Mouse (Mus musculus) heart, postnatal 0 days (tissue): ENCODE measurements around the gene Prpsap1. TPM values are rescaled to one million over a fixed set of nuclear protein-coding genes. Genes with fewer than 3 reads are reported as not detected.
A peak's percentile ranks its signal among the peaks of the same experiment; 100 is the strongest.

Source experiments
- ATAC-seq: fragments of 200-750 bp; cut with Nextera tagmentation; 2 replicates; pipeline ENCODE4 v1.8.0; 2017; ENCODE audit warnings: low read depth, moderate number of reproducible peaks, moderate library complexity; ENCODE audit not compliant: insufficient read depth
- DNase-seq: peaks from one replicate; pipeline ENCODE4 v3.0.0-alpha.2; 2016; ENCODE audit warnings: low spot score
- H3K27ac ChIP-seq: fragments of 300-500 bp; sonication (generic); 2 replicates; pipeline ENCODE4 v1.5.1; 2014; ENCODE audit warnings: low read depth, mild to moderate bottlenecking
- H3K27me3 ChIP-seq: fragments of 300-500 bp; sonication (generic); 2 replicates; pipeline ENCODE4 v1.6.1; 2014; ENCODE audit warnings: low read length, mixed read lengths; ENCODE audit not compliant: control insufficient read depth, insufficient read depth
- H3K36me3 ChIP-seq: fragments of 300-500 bp; sonication (generic); replicated peaks from 2 replicates; pipeline ENCODE4 v1.6.1; 2014; ENCODE audit warnings: low read length, mixed read lengths; ENCODE audit not compliant: control insufficient read depth, insufficient read depth
- H3K4me1 ChIP-seq: fragments of 300-500 bp; sonication (generic); 2 replicates; pipeline ENCODE4 v1.6.1; 2014; ENCODE audit warnings: antibody characterized with exemption; ENCODE audit not compliant: control insufficient read depth, insufficient read depth
- H3K4me2 ChIP-seq: fragments of 300-500 bp; sonication (generic); 2 replicates; pipeline ENCODE4 v1.6.1; 2014; ENCODE audit warnings: low read depth, mild to moderate bottlenecking, low read length, moderate library complexity
- H3K4me3 ChIP-seq: fragments of 300-500 bp; sonication (generic); 2 replicates; pipeline ENCODE4 v1.5.1; 2014; ENCODE audit warnings: low read depth, low read length
- H3K9ac ChIP-seq: fragments of 300-500 bp; sonication (generic); replicated peaks from 2 replicates; pipeline ENCODE4 v1.6.1; 2014; ENCODE audit warnings: low read depth, low read length, mixed read lengths
- H3K9me3 ChIP-seq: fragments of 300-500 bp; sonication (generic); replicated peaks from 2 replicates; pipeline ENCODE4 v1.6.1; 2016; ENCODE audit warnings: low read length; ENCODE audit not compliant: control insufficient read depth
- CTCF ChIP-seq: IDR thresholded peaks from 2 replicates; pipeline ENCODE4 v1.5.1; 2016; ENCODE audit warnings: antibody characterized with exemption, control low read depth, low read depth
- EP300 ChIP-seq: IDR thresholded peaks from 2 replicates; pipeline ENCODE4 v1.6.1; 2016; ENCODE audit warnings: antibody characterized with exemption, low read depth
- WGBS: fragments of 180-500 bp; shearing (Covaris S2); extraction: QIAGEN DNeasy Blood & Tissue Kit; methylation state at CpG from one replicate; pipeline ENCODE4 v1.1.7; 2014; 5-methylcytosine and 5-hydroxymethylcytosine counted together
- polyA plus RNA-seq: library from polyadenylated mRNA; unstranded; fragments of >200 nt; fragmentation: Nextera tagmentation; extraction: Ambion mirVana; gene quantifications from 2 replicates; pipeline ENCODE4 v1.2.1, GENCODE M21; 2015
- total RNA-seq: library from RNA; depleted of rRNA; stranded (reverse); fragments of >200 nt; gene quantifications from 2 replicates; pipeline ENCODE4 v1.2.3, GENCODE M21; 2014; ENCODE audit warnings: low replicate concordance

Gene Prpsap1
- total and polyA plus RNA-seq, 2 experiments from 2014 or later, result 43.3 to 59.2 TPM

DNA sequence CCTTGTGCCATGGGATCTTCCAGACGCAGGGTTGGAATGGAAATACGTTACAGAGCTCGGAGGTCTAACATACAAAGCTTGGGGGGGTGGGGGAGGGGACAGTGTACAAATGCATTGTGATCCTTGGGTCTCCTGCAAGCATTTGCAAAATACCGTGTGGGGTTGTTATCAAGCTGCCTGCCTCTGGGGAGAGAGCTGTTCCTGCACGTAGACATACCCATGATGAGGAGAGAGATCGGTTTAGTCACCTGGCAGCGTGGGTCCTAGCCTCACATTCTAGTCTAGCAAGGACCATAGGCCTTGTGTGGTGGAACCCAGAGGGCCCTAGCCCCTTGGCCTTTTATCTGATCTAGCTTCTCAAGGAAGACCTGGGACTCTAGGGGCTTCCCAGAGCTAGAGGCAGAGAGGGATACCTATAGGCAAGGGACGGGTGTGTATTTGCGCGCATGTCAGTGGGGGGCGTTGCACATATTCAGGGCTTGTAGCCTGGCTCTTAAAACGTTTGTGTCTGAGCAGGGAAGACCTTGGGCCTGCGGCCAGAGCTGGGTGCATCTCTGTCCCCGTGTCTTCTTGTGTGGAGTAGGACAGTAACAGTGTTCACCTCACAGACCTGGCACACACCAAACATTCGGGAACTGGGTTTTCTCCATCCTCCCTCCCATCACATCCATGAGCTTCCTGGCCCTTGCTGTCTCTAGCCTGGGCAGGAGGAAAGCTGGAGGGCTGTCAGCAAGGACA lies 51.7 kb downstream of the Prpsap1 start:
- no peak overlapping the region for H3K4me2 ChIP-seq
- no peak for ATAC-seq
- WGBS, result 69% methylated on average over 15 of the region's 15 CpGs
- DNase-seq, result no peak
- peaks cover 12% of the 10 kb centered on the region for H3K36me3 ChIP-seq
- no peak overlapping the region for H3K4me3 ChIP-seq
- H3K27ac ChIP-seq, result no peak overlapping the region
- no peaks in the 10 kb centered on the region for H3K9me3 ChIP-seq
- no peak overlapping the region for H3K9ac ChIP-seq
- TF ChIP-seq CTCF, result no peak
- no peak for TF ChIP-seq EP300
- peaks cover 11% of the 10 kb centered on the region for H3K27me3 ChIP-seq
- H3K4me1 ChIP-seq, result peaks cover 14% of the 10 kb centered on the region

DNA sequence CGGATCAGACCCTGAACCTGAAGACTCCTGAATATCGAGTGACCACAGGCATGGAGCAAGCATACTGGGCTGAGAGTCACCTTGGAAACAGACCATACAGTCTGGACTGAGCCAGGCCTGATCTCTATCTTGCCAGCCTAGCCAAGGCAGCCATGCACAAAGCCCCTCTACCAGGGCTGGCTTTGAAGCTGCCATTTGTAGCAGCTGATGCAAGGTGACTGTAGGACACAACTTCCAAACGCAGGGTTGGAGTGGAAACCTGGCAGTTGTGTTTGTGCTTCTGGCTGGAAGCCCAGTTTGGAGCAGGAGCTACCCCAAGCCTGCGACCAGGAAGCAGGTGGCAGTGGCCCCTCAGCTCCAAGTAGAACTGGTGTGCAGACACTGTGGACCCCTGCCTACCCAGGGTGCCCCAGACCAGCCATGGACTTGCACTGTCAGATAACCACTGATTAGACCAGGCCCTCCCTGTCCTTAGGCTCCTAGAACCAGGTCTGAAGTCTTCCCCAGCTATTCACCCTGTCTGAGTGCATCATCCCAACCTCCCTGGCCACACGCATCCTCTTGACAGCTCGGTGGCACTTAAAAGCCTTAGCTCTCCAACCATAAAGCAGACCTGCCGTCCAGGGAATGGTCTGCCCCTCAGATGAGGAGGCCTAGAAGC lies 53.5 kb downstream of the Prpsap1 start:
- H3K4me2 ChIP-seq, result no peak overlapping the region
- TF ChIP-seq EP300, result no peak
- no peak for TF ChIP-seq CTCF
- H3K4me3 ChIP-seq, result no peak overlapping the region
- WGBS, result 42% methylated on average over 7 of the region's 7 CpGs
- peak; percentile 28 for ATAC-seq
- H3K27me3 ChIP-seq, result no peaks in the 10 kb centered on the region
- H3K9me3 ChIP-seq, result no peaks in the 10 kb centered on the region
- H3K4me1 ChIP-seq, result peaks cover 30% of the 10 kb centered on the region
- H3K27ac ChIP-seq, result peak overlapping the region; percentile 43
- peak; percentile 40 for DNase-seq
- H3K36me3 ChIP-seq, result peaks cover 19% of the 10 kb centered on the region
- H3K9ac ChIP-seq, result no peak overlapping the region

DNA sequence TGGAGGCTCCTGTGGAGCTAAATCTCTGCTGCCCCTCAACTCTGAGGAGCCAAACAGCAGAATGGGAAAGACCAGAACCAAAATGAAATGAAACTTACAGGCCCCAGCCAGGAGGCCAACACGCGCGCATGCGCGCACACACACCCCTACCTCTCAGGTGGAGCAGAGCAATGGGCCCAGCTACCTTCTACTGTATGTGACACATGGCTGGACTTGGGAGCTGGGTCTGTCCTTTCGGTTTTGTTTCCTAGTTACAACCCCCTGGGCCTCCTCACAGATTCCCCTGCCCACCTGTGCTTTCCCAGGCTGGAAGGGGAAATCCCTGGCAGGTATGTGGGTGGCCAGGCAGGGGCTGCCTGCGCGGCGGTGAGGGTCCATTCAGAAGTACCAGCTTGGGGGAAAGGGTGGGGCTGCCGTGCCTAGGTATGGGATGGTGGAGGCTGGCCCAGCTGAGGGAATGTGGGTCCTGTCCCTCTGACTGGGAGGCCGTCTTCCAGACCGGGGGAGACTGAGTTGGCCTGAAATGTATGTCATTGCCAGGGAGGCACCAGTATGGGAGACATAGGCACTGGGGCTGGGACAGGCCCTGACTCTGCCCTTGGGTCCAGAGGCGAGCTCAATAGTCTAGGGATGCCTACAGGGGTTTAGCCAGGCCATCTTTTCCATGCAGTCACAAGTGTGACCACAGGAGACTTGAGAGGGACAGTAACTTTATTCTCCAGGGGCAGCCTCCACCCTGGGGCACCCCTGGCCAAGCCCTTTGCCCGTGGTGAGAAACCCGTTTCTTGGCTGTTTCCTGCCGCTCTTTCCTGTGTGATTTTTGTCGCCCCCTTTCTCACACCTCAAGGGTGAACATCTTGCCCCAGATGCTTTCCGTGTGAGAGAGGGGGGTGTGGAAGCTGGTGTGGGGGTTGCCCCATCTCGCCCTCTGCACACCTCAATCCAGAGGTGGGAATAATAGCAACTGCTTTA lies 54.4 kb downstream of the Prpsap1 start:
- Histone ChIP-seq H3K36me3 (peaks cover 19% of the 10 kb centered on the region), H3K9ac (no peak overlapping the region), H3K27me3 (no peaks in the 10 kb centered on the region), H3K4me1 (peaks cover 35% of the 10 kb centered on the region), H3K27ac (peak overlapping the region; percentile 43), H3K4me3 (no peak overlapping the region), H3K4me2 (no peak overlapping the region), H3K9me3 (no peaks in the 10 kb centered on the region)
- no peak for ATAC-seq
- no peak for TF ChIP-seq CTCF
- TF ChIP-seq EP300, result no peak
- WGBS, result 79% methylated on average over 19 of the region's 19 CpGs
- DNase-seq, result no peak

DNA sequence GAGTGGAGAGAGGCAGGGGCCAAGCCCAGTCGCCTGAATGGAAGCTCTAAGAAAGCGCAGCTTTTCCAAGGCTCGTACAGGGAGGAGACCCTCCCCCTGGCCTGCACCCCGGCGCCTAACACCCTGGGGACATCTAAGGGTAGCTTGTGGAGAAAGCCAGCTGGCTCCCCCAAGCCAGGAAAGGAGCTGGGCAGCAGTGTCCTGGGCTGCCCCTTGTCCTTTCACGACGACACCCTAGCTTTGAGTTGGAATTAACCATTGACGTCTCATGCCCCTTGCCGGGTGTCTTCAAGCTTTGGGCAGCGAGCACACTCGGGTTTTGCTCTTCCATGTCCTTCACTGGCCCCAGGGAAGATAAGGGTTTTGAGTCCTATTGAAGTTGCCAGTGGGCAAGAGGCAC lies 56.5 kb downstream of the Prpsap1 start:
- Histone ChIP-seq H3K9ac (0 out of 2 replicates have a peak overlapping the region, but pooled peaks have one; percentile 32), H3K27ac (peak overlapping the region; percentile 77)
- WGBS, result 61% methylated on average over 11 of the region's 11 CpGs

DNA sequence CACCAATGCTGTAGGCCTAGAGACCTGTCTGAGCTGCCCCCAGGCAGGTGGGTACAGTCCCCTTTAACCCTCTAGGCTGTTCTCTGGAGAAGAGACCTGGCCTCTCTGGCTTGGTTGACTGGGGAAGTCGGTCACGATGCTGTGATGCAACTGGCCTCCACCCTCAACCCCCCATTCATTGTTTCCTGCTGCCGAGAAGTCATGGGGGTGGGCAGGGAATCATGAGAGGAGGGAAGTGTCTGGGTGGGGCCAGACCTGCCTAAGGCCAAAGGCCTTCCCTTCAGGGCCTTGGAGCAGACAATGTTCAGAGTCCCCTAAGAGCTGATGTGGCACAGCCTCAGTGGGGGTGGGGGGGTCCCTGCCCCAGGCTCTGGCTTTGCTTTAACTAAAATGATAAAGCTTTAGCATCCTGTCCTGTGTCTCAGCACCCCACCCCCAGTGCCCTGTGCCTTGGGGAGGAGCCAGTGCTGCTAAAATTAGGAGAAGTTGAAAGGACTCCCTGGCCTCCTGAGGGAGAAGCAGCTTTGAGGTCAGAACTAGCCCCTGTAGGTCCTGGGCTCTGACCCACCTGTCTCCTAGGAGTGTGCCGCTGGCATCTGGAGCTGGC lies 57.2 kb downstream of the Prpsap1 start:
- H3K4me3 ChIP-seq, result no peak overlapping the region
- DNase-seq (peak; percentile 55), ATAC-seq (no peak)
- H3K9me3 ChIP-seq, result no peaks in the 10 kb centered on the region
- peak overlapping the region; percentile 82 for H3K4me2 ChIP-seq
- no peaks in the 10 kb centered on the region for H3K27me3 ChIP-seq
- peak overlapping the region; percentile 77 for H3K27ac ChIP-seq
- peak overlapping the region; percentile 32 for H3K9ac ChIP-seq
- WGBS, result 11% methylated on average over 4 of the region's 4 CpGs
- peaks cover 19% of the 10 kb centered on the region for H3K36me3 ChIP-seq
- H3K4me1 ChIP-seq, result peaks cover 35% of the 10 kb centered on the region
- TF ChIP-seq EP300, result no peak
- TF ChIP-seq CTCF, result no peak

More for the DNA sequence above, 56.5 kb downstream of the Prpsap1 start:
- Histone ChIP-seq H3K9me3 (no peaks in the 10 kb centered on the region), H3K36me3 (peaks cover 19% of the 10 kb centered on the region), H3K4me1 (peaks cover 35% of the 10 kb centered on the region), H3K27me3 (no peaks in the 10 kb centered on the region), H3K4me3 (no peak overlapping the region), H3K4me2 (peak overlapping the region; percentile 82; the same call in 1 of the 2 replicates)
- no peak for ATAC-seq
- TF ChIP-seq CTCF, result no peak
- TF ChIP-seq EP300, result no peak
- DNase-seq, result no peak
